9 mouse cellular contexts compared by ENCODE assay signal in genomic region chr4:133262882-133263281, GRCm38 (mm10). TPM values are rescaled to one million over a fixed set of nuclear protein-coding genes. Genes with fewer than 3 reads are reported as not detected.
DNase-seq lines count a peak whose midpoint lies in the region; ATAC-seq and TF ChIP-seq lines count a peak whose summit lies in the region.
"Had no signal": no experiment of that assay in that cellular context is flagged by ENCODE, and none has a peak within 500 bp of the region (broad histone marks: within the 10 kb centered on the region; RNA-seq: fewer than 3 reads in every experiment).

Gene Sytl1 (minus strand): TSS chr4:133263113.

- peaks cover 11% of the 10 kb centered on the region for H3K27me3 ChIP-seq in E14TG2a.4 (ENCODE audit: insufficient read depth, low read length)

- no peaks in the 10 kb centered on the region for H3K9me3 ChIP-seq in E14TG2a.4 (ENCODE audit: low read length)

- H3K4me1 ChIP-seq in E14TG2a.4 (replicated peaks; ENCODE audit: low read depth, low read length) = peaks cover 50% of the 10 kb centered on the region

- peak; percentile 64 for ATAC-seq in inflammation-experienced regulatory T-cells, adult 6 months

- H3K36me3 ChIP-seq in E14TG2a.4 (ENCODE audit: insufficient read depth, low read length) = peaks cover 33% of the 10 kb centered on the region

- no peak for TF ChIP-seq CTCF in E14TG2a.4 (conservative IDR thresholded peaks at IDR 0.05; ENCODE audit: low read length)

- peak; percentile 23 for DNase-seq in kidney, adult 18-20 months
- DNase-seq in kidney, postnatal 4 days = no peak
- peak; percentile 18 to 23 for DNase-seq in natural killer cell, adult 2 months (ENCODE audit: low spot score in 2 of 2)
- no peak for DNase-seq in frontal cortex, postnatal 10 days (ENCODE audit: low spot score in 2 of 2)
- no peak for DNase-seq in ovary, postnatal 14 days (ENCODE audit: low spot score)
- no peak for DNase-seq in layer of hippocampus, adult 18-20 months (ENCODE audit: low spot score in 2 of 2)
- DNase-seq: cerebellum, adult 2 months had no signal

- peak within 1 kb of the TSS; percentile 57 for H3K4me3 ChIP-seq in E14TG2a.4 (replicated peaks; ENCODE audit: low read length)

RNA-seq across cellular contexts. Expression of gene Sytl1, which starts in this region (rescaled TPM):
- 10 to 100 TPM; 18.3 to 62.3 (median 43.8) TPM for polyA plus RNA-seq in inflammation-experienced regulatory T-cells, adult 6 months (2017; shearing (Covaris generic))
- total RNA-seq in layer of hippocampus, adult 18-20 months (2021) = 1 to 10 TPM in 1 of 2 experiments, under 1 TPM in 1; 0.68 to 1.6 TPM

Comparison
In these comparisons a context has a peak if more than half of its experiments do, and no peak if none do; other contexts are left out.
1. DNase-seq: peak in kidney, adult 18-20 months (single experiment) and natural killer cell, adult 2 months (2 of 2); none in kidney, postnatal 4 days (0 of 2), frontal cortex, postnatal 10 days (0 of 2), ovary, postnatal 14 days (single experiment) and layer of hippocampus, adult 18-20 months (0 of 2).